ENCODE assay signal across 8 mouse cellular contexts in the genomic region with DNA sequence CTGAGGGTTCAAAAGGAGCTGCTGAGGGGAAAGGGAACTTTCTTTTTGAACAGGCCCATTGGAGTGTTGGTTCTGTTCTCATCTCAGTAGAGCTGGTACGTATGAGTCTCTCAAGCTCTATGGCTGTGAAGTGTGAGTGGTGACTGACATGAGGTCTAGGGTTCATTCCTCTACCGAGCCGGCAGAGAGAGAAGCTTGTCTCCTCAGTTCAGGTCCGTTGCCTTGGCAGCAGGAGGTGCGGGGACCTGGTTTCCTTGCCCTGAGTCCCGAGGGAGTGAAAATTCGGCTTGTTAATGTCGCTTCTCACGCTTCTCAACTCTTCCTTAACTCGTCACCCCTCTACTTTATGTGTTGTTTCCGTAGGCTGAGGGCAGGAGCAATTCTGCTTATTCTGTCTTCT. TPM values are rescaled to one million over a fixed set of nuclear protein-coding genes. Genes with fewer than 3 reads are reported as not detected.
DNase-seq lines count a peak whose midpoint lies in the region; ATAC-seq and TF ChIP-seq lines count a peak whose summit lies in the region.

No protein-coding gene starts in this region.

- peak overlapping the region; percentile 75 for H3K27ac ChIP-seq in heart, embryonic 11.5 days (ENCODE audit: low read depth, low read length)
- H3K27ac ChIP-seq in bone marrow, adult 2 months (ENCODE audit: control insufficient read depth, insufficient read depth, low read depth, low read length, poor library complexity), result peak overlapping the region; percentile 32
- H3K27ac ChIP-seq in hindbrain, embryonic 13.5 days, result peak overlapping the region; percentile 74
- H3K27ac ChIP-seq in lung, embryonic 16.5 days (ENCODE audit: low read length), result peak overlapping the region; percentile 71

- TF ChIP-seq CTCF in bone marrow, adult 2 months (IDR thresholded peaks at IDR 0.05; ENCODE audit: control insufficient read depth, insufficient read depth, low read length), result no peak

- peak overlapping the region; percentile 79 for H3K9ac ChIP-seq in heart, embryonic 11.5 days (ENCODE audit: low read depth, low read length)
- H3K9ac ChIP-seq in hindbrain, embryonic 13.5 days, result peak overlapping the region; percentile 78
- H3K9ac ChIP-seq in lung, embryonic 16.5 days (ENCODE audit: low read length), result peak overlapping the region; percentile 65

- H3K4me1 ChIP-seq in heart, embryonic 11.5 days (ENCODE audit: control insufficient read depth, insufficient read depth, low read length), result peaks cover 9% of the 10 kb centered on the region; the same call in 1 of the 2 replicates
- no peaks in the 10 kb centered on the region for H3K4me1 ChIP-seq in bone marrow, adult 2 months (ENCODE audit: control insufficient read depth, insufficient read depth, low read length)
- H3K4me1 ChIP-seq in hindbrain, embryonic 13.5 days (replicated peaks), result peaks cover 23% of the 10 kb centered on the region
- H3K4me1 ChIP-seq in lung, embryonic 16.5 days (replicated peaks; ENCODE audit: control insufficient read depth, insufficient read depth, low read length), result peaks cover 14% of the 10 kb centered on the region

- H3K4me2 ChIP-seq in heart, embryonic 11.5 days, result peak overlapping the region; percentile 96
- peak overlapping the region; percentile 98 for H3K4me2 ChIP-seq in hindbrain, embryonic 13.5 days
- H3K4me2 ChIP-seq in lung, embryonic 16.5 days (ENCODE audit: low read depth, low read length), result peak overlapping the region; percentile 95

- under 1% methylated on average over 11 of the region's 11 CpGs for WGBS in heart, embryonic 11.5 days (ENCODE audit: insufficient replicate concordance)
- WGBS in bone marrow, adult 2 months, result under 1% methylated on average over 11 of the region's 11 CpGs
- 2% methylated on average over 11 of the region's 11 CpGs for whole genome bisulfite sequencing in hindbrain, embryonic 13.5 days
- 1% methylated on average over 11 of the region's 11 CpGs for WGBS in lung, embryonic 16.5 days

- ATAC-seq in heart, embryonic 11.5 days (replicated peaks; ENCODE audit: insufficient number of reproducible peaks, low FRiP score, low TSS enrichment), result no peak
- no peak for ATAC-seq in hindbrain, embryonic 13.5 days (ENCODE audit: low FRiP score)
- no peak for ATAC-seq in lung, embryonic 16.5 days (ENCODE audit: low read depth)

- H3K9me3 ChIP-seq in heart, embryonic 11.5 days (replicated peaks; ENCODE audit: control insufficient read depth, low read length), result no peaks in the 10 kb centered on the region
- H3K9me3 ChIP-seq in hindbrain, embryonic 13.5 days, result no peaks in the 10 kb centered on the region
- no peaks in the 10 kb centered on the region for H3K9me3 ChIP-seq in lung, embryonic 16.5 days (ENCODE audit: control insufficient read depth, low read length)

- H3K36me3 ChIP-seq in heart, embryonic 11.5 days (ENCODE audit: control insufficient read depth, insufficient read depth, low read length), result no peaks in the 10 kb centered on the region
- no peaks in the 10 kb centered on the region for H3K36me3 ChIP-seq in hindbrain, embryonic 13.5 days
- H3K36me3 ChIP-seq in lung, embryonic 16.5 days (ENCODE audit: control insufficient read depth, insufficient read depth, low read length), result no peaks in the 10 kb centered on the region; the same call in 1 of the 2 replicates

- no peak for TF ChIP-seq POLR2A in bone marrow, adult 2 months (IDR thresholded peaks at IDR 0.05; ENCODE audit: borderline replicate concordance, control insufficient read depth, low read depth, low read length)

- peak overlapping the region; percentile 87 for H3K4me3 ChIP-seq in heart, embryonic 11.5 days (ENCODE audit: low read depth, low read length)
- H3K4me3 ChIP-seq in bone marrow, adult 2 months (replicated peaks; ENCODE audit: control insufficient read depth, low read depth, low read length), result peak overlapping the region; percentile 89
- peak overlapping the region; percentile 80 for H3K4me3 ChIP-seq in hindbrain, embryonic 13.5 days
- peak overlapping the region; percentile 87 for H3K4me3 ChIP-seq in lung, embryonic 16.5 days (ENCODE audit: low read length)

- DNase-seq in heart, adult 11 months, result no peak
- peak; percentile 40 for DNase-seq in 416B (ENCODE audit: low read depth)
- DNase-seq in testis, postnatal 14 days (ENCODE audit: low spot score), result peak; percentile 57
- no peak for DNase-seq in gastrocnemius, postnatal 10 days

- no peaks in the 10 kb centered on the region for H3K27me3 ChIP-seq in heart, embryonic 11.5 days (ENCODE audit: control insufficient read depth, insufficient read depth, low read length)
- H3K27me3 ChIP-seq in hindbrain, embryonic 13.5 days, result peaks cover 16% of the 10 kb centered on the region
- no peaks in the 10 kb centered on the region for H3K27me3 ChIP-seq in lung, embryonic 16.5 days (ENCODE audit: control insufficient read depth, insufficient read depth, low read depth, low read length)

RNA-seq across cellular contexts. Expression of a gene that starts 0.6 kb away (rescaled TPM):
- 17.3 and 19.1 TPM in 2 replicates for polyA plus RNA-seq in heart, embryonic 11.5 days (2014; fragmentation: Nextera tagmentation; extraction: Ambion mirVana)
- 12.5 and 13.0 TPM in 2 replicates for polyA plus RNA-seq in bone marrow, adult 2 months (2011; ENCODE audit: insufficient read depth, insufficient read length, low replicate concordance, missing spikeins)
- polyA plus RNA-seq in hindbrain, embryonic 13.5 days (2015; fragmentation: Nextera tagmentation; extraction: Ambion mirVana), result 34.8 and 36.1 TPM in 2 replicates
- polyA plus RNA-seq in lung, embryonic 16.5 days (2015; fragmentation: Nextera tagmentation; extraction: Ambion mirVana), result 21.7 and 23.5 TPM in 2 replicates
- total RNA-seq in gastrocnemius, postnatal 10 days (2021), result 1 to 10 TPM; 4.9 to 5.6 TPM

RNA-seq across cellular contexts. Expression of a gene that starts 1.0 kb away (rescaled TPM):
- polyA plus RNA-seq in heart, embryonic 11.5 days (2014; fragmentation: Nextera tagmentation; extraction: Ambion mirVana), result 38.6 and 41.4 TPM in 2 replicates
- polyA plus RNA-seq in bone marrow, adult 2 months (2011; ENCODE audit: insufficient read depth, insufficient read length, low replicate concordance, missing spikeins), result 2.5 and 3.0 TPM in 2 replicates
- 30.3 and 32.9 TPM in 2 replicates for polyA plus RNA-seq in hindbrain, embryonic 13.5 days (2015; fragmentation: Nextera tagmentation; extraction: Ambion mirVana)
- polyA plus RNA-seq in lung, embryonic 16.5 days (2015; fragmentation: Nextera tagmentation; extraction: Ambion mirVana), result 54.4 and 56.9 TPM in 2 replicates
- total RNA-seq in gastrocnemius, postnatal 10 days (2021), result 10 to 100 TPM; 32.1 to 34.1 TPM

RNA-seq across cellular contexts. Expression of a gene that starts 34.8 kb away (rescaled TPM):
- polyA plus RNA-seq in heart, embryonic 11.5 days (2014; fragmentation: Nextera tagmentation; extraction: Ambion mirVana), result 21.6 and 26.1 TPM in 2 replicates
- 9.5 and 10.6 TPM in 2 replicates for polyA plus RNA-seq in bone marrow, adult 2 months (2011; ENCODE audit: insufficient read depth, insufficient read length, low replicate concordance, missing spikeins)
- polyA plus RNA-seq in hindbrain, embryonic 13.5 days (2015; fragmentation: Nextera tagmentation; extraction: Ambion mirVana), result 25.7 and 28.5 TPM in 2 replicates
- 22.8 and 25.1 TPM in 2 replicates for polyA plus RNA-seq in lung, embryonic 16.5 days (2015; fragmentation: Nextera tagmentation; extraction: Ambion mirVana)
- 1 to 10 TPM; 5.9 to 6.8 TPM for total RNA-seq in gastrocnemius, postnatal 10 days (2021)

RNA-seq across cellular contexts. Expression of a gene that starts 42.9 kb away (rescaled TPM):
- polyA plus RNA-seq in heart, embryonic 11.5 days (2014; fragmentation: Nextera tagmentation; extraction: Ambion mirVana), result 1.1 and 2.5 TPM in 2 replicates
- 2.8 and 3.0 TPM in 2 replicates for polyA plus RNA-seq in bone marrow, adult 2 months (2011; ENCODE audit: insufficient read depth, insufficient read length, low replicate concordance, missing spikeins)
- 4.0 TPM in 2 replicates for polyA plus RNA-seq in hindbrain, embryonic 13.5 days (2015; fragmentation: Nextera tagmentation; extraction: Ambion mirVana)
- 3.5 TPM in 2 replicates for polyA plus RNA-seq in lung, embryonic 16.5 days (2015; fragmentation: Nextera tagmentation; extraction: Ambion mirVana)
- 1 to 10 TPM in 1 of 2 experiments, under 1 TPM in 1; 0.85 to 1.0 TPM for total RNA-seq in gastrocnemius, postnatal 10 days (2021)

RNA-seq across cellular contexts. Expression of a gene that starts 43.0 kb away (rescaled TPM):
- 26.9 and 29.0 TPM in 2 replicates for polyA plus RNA-seq in heart, embryonic 11.5 days (2014; fragmentation: Nextera tagmentation; extraction: Ambion mirVana)
- polyA plus RNA-seq in bone marrow, adult 2 months (2011; ENCODE audit: insufficient read depth, insufficient read length, low replicate concordance, missing spikeins), result 13.8 and 25.0 TPM in 2 replicates
- polyA plus RNA-seq in hindbrain, embryonic 13.5 days (2015; fragmentation: Nextera tagmentation; extraction: Ambion mirVana), result 11.4 and 13.0 TPM in 2 replicates
- polyA plus RNA-seq in lung, embryonic 16.5 days (2015; fragmentation: Nextera tagmentation; extraction: Ambion mirVana), result 19.1 and 20.4 TPM in 2 replicates
- total RNA-seq in gastrocnemius, postnatal 10 days (2021), result 1 to 10 TPM; 8.0 to 9.7 TPM

Comparison
In these comparisons a context has a peak if more than half of its experiments do, and no peak if none do; other contexts are left out.
1. DNase-seq: peak in 416B (single experiment) and testis, postnatal 14 days (single experiment); none in heart, adult 11 months (single experiment) and gastrocnemius, postnatal 10 days (single experiment).
2. Peak in every context shown above with its lines, with median percentiles within 50 percentile points of each other: H3K27ac ChIP-seq, H3K4me2 ChIP-seq, H3K4me3 ChIP-seq and H3K9ac ChIP-seq.